Mouse (Mus musculus) granulocyte monocyte progenitor cell, adult 5-6 weeks (primary cell): Measurements from ENCODE around the gene Atp2c1. TPM values are rescaled to one million over a fixed set of nuclear protein-coding genes. Genes with fewer than 3 reads are reported as not detected.

Experiments used
- ATAC-seq: replicated peaks from 2 replicates; pipeline ENCODE4 v1.8.0; 2016; ENCODE audit warnings: mild to moderate bottlenecking, moderate TSS enrichment, inconsistent platforms; ENCODE audit not compliant: poor library complexity, severe bottlenecking
- total RNA-seq, 2 experiments: library from RNA; stranded (forward) in 1 of 2; stranded (reverse) in 1 of 2; fragments of 200-712, 200-1000 nt in 1 of 2; fragments of >200 nt in 1 of 2; fragmentation: Nextera tagmentation in 1 of 2; gene quantifications; 2 replicates each; pipeline ENCODE4 v1.2.3; 2014 to 2017

Gene Atp2c1
- total RNA-seq, 2 experiments from 2014 or later = 14.9 to 47.3 TPM

DNA sequence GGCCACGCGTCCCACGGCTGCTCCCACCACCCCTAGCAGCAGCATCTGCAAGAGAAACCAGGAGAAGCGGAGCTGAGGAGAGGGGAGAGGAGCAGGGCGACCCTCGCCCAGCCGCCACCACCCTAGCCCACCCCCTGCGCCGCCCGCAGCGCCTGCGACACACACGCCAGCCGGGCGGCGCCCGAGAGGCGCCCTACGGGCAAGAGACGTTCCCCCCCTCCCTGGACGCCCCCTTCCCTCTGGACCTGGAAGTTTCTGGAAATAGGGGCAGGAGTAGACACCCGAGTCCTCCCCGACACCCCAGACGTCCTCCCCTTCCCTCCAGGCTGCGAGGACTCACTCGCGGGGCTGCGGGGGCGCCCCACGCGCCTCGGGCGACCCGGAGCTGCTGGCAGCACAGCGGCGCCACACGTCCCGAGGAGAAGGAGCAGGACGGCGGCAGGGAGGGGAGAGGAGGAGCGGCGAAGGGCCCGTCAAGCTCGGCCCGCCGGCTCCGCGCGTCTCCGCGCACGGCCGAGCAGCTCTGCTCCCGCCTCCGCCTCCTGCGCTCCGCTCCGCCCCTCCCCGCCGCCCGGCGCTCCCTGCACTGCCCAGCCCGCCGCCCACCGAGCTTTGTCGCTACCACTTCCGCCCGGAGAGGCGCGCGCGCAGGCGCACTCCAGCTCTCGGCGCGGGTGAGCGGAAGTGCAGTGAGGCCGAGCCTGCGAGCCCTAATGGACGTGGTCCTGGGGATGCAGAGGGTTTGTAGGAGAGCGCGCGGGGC is 32.4 kb downstream of the Atp2c1 start:
- ATAC-seq = peak; percentile 89

DNA sequence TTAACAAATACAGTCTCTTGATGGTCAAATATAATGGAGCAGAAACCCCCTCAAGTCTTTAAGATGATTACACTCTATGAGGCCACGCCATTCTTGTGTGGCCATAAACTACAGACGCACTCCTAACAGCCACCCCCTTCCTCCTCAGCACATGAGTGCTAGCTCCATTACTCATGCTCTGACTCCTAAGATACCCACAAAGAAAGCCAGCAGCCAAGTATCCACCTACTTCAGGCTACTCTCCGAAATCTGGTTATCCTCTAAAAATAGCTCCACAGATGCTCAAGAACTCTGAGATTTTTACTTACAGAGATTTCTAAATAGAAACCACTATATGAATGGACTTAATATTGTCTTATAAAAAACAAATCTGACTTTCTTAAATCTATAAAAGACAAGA is 34.4 kb downstream of the Atp2c1 start:
- no peak for ATAC-seq

DNA sequence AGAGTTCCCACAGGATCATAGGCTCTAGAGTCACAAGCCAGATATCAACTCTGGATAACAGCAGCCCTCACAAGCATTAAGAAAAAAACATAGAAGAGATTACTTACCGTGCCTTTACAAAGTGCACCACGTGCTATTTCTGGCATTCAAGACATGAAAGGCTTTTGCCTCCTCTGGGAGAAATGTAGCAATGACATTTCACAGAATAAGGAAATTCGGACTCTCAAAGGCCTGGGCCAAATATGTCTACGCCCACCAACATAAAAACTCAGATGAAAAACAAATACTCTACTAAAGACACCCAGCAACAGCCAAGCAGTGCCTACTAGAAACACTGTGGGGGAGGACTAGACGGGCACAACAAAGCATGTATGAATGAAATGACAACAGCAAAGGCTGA is 38.8 kb downstream of the Atp2c1 start:
- no peak for ATAC-seq

DNA sequence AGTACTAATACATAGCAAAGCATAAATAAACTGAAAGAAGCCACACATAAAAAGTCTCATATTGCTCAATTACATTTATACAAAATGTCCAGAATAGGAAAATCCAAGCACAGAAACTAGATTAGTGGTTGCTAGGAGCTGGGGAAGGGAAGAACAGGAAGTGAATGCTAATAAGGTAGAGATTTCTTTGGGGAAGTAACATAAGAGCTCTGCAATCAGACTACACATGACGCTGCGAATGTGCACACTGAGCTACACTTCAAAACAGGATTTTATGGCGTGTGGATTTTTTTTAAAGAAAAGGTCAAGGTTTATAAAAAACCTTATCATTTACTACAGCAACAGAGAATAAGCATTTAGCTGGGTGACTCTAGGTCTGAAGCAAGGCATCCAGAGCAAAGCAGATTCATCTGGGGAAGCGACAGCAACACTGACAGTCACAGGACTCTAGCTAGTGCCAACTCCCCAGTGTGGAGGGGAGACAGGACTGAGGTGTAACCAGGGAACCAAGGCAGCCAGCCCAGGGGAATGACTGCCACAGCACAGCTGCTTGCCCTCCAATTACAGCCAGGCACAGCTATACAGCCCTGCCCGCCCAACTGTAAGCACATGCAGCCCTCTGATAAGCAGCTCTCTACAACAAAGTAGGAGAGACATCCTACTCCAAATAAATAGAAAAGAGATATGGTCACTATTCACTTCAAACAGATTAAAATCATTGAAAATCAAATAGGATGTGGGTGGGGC is 42.6 kb downstream of the Atp2c1 start:
- peak; percentile 98 for ATAC-seq

DNA sequence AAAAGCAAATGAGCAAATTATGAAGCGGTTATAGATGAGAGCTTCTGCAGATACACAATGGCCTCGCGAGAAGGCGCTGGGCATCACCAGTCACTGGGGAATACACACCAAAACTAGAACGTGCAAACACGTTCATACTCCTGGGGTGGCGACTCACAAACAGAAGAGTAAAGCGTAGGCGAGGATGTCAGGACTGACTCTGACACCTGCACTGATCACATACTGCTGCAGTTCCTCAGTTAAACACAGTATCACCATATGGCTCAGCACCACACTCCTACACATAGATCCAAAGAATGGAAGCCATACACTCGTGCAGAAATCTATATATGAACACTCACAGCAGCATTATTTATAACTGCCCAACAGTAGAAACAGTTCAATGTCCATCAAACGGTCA is 43.2 kb downstream of the Atp2c1 start:
- ATAC-seq = no peak

DNA sequence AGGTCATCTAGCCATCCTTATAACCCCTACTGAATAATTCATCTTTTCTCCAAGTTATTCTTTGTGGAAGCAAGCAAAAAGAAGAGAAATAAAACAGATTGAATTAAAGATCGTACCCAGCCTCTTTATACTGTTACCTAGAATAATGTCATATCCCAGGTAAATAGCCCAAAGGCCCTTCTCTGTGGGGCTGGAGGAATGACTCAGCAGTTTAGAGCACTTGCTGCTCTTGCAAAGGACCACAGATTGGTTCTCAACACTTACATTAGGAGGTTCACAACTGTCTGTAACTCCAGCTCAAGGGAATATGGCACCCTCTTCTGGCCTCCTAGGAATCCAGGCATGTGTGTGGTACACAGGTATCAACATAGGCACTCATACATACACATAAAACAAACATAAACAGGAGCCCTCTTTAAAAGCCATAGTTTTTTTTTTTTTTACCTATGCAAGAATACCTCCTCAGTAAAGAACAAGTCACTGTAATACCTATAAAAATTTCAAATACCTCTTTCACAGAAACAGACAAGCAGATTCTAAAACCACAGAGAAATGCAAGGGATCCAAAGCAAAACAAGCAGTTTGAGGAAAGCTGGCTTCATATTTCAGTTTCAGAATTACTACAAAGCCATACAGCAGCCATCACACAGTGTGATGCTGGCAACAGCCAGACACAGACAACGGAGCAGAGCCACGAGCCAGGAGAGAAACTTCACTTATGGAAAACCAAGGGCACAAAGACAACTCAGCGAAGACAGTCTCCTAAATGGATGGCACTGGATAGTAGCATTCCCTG is 44.2 kb downstream of the Atp2c1 start:
- ATAC-seq = no peak

DNA sequence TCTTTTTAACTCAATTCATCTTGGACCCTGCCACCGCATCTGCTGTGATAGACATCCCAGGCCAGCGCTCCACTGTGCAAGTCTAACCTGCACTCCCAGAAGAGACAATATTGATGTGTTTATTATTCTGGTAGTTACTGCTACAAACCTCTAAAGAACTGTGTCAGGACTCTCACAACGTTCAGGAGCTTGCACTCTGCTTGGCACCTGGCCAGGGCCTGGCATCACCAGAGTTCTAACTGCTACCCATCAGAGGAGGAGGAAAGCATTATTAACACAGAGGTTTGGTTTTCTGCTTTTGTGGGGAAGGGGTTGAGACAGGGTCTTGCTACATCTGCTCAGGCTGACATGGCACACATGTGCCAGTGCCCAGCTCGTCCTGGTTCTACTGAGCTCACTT is 45.0 kb downstream of the Atp2c1 start:
- no peak for ATAC-seq

DNA sequence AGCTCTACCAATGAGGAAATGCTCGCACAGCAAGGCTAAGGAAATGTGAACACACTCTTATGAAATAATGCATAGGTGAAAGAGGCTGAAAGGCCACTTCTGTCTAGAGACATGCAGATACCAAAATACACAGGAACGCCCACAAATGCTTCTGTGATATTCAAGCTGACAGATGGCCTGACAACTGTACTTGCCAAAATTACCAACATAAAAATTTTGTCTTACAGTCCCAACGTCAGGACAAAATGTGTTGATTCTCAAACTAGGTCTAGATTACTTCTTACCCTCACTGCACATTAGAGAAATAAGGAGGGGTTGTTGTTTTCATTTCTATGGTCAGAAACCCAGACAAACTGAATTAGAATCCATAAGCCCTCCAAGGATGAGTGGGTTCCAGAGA is 51.0 kb downstream of the Atp2c1 start:
- ATAC-seq = 0 out of 2 replicates have a peak, but pooled peaks have one; percentile 42

DNA sequence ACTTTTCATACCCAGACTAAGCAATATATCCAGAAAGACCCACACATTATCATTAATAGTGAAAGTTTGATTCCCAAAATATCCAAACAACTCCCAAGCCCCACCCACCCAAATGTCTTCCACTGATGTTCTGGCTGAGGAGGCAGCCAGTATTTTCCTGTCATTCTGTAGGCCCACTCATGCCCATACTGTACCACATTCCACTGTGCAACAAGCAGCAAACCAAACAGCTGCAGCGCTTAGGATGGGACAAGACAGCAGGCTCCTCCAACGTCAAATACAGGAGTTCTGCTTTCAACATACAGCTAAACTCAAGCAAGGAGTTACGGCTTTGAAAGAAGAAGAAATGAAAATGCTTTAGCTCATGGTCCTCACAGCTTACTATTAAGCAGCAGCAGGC is 52.2 kb downstream of the Atp2c1 start:
- ATAC-seq = no peak

DNA sequence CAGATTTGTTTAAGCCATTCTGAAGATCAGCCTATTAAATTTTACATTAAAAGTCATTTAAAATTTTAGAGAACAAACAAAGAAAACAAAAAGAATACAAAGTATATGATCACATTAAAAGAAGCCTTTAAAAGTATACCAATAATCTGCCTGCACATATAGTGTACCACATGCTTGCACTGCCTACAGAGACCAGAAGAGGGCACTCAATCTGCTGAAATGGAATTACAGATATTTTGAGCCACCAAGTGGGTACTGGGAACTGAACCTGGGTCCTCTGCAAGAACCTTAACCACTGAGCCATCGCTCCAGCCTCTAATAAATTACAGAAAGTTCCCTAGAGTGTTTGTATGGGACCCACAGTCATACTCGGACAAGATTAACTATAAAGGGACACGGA is 59.3 kb downstream of the Atp2c1 start:
- no peak; the same call in 1 of the 2 replicates for ATAC-seq

DNA sequence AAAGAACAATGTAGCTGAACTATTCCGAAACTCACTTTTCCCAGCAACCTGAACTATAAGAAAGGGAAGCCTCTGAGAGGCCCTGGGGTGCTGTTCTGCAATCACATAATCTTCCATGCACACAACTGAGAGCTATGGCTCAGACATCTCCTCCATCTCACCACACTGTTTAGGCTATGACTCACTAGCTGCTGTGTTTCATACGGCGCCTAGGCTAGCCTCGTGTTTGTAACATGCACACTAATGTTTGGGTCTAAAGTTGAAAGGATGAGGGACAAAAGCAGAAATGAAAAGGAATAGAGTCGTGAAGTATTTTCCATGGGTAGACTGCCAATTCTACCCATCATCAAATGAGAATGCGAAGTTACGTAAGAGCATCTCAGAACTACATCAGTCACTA is 65.6 kb downstream of the Atp2c1 start:
- ATAC-seq = no peak

DNA sequence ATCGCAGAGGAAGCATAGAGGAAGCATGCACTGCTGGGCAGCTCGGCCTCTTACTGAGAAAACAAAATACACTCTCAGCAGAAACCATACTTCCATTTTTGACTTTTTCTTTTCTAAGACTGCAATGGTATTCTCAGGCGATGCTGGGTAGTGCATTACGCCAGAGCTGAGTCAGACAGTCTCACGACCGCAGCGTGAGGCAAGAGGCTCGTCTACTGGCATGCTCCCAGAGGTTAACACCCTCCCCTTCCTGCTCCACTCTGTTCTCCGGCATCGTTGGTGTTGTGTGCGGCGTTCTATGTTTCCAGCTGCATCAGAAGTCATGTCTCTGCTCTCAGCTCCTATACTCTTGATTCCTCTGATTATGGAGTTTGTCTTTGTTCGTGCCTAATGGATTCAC is 68.1 kb downstream of the Atp2c1 start:
- ATAC-seq = peak; percentile 98

DNA sequence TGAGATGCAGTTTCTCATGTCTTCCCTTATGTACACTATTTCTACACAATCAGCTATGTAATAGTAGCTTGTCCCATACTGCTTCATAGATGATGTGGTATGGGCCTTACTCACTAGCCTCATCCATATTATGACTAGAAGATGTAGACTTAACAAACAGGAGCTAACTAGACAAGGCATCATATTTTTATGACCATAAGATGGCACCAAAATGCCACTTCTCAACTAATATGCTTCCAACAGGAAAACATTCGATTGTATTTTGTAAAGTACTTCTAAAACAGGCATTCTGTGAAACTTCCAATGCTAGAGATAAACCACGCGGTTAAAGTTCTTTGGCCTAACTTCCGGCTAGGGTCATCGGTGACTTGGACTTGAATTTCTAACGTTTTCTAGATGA is 118.6 kb downstream of the Atp2c1 start:
- no peak for ATAC-seq

DNA sequence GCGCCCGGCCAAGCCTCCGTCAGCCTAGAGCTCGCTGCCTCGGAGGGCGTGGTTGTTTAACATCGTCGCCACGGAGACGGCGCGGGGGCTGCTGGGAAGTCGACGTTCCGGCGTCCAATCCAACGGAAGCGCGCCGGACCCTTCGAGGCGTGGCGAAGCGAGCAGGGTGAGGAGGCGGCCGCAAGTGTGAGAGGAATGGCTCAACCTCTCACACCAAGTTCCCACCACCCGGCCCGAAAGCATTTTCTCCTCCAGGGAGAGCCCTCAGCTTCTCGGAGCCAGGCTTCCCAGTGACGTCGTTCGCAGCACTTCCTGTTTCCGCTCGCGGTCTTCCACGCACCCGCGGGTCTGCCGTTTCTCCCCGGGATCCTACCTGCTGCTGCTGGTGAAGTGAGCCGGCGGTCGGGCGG is 131.9 kb downstream of the Atp2c1 start, which contains the start of the genes Aste1 and Nek11:
TSS of gene Aste1 (plus strand) at position 175 of the 410 bp plus-strand sequence.
TSS of gene Nek11 (minus strand) at position 307 of the 410 bp plus-strand sequence.
- ATAC-seq = peak; percentile 99

DNA sequence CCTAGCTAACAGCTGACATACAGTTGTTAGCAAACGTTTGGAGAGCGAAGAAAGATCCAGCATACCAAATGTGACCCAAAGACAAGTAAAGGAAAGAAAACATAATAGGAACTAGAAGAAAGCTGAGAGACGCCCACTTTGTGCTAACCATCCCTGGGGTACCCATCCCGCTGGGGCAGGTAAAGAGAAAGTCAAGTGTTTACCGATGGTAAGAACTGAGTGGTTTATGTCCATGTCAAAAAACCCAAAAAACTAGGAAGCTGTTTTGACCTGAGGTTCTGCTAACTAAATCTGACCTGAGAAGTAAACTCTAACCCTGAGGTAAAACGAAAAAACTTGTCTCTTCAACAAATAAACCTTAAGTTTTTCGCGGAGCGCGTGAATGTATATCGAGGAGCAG is 132.4 kb downstream of the Atp2c1 start:
- ATAC-seq = no peak

DNA sequence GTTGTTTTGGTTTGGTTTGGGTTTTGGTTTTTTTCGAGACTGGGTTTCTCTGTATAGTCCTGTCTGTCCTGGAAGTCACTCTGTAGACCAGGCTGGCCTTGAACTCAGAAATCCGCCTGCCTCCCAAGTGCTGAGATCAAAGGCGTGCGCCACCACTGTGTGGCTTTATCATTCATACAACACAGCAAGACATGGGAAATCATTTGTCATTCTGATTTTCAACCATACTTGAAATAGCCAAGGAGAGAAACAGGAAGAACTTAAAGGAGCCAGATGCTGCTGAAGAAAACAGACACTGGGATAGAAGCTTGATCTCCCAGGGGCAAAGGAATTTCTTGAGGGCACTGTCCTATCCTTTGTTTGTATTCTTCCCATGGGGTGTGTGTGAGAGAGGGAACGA is 136.5 kb downstream of the Atp2c1 start:
- ATAC-seq = no peak

DNA sequence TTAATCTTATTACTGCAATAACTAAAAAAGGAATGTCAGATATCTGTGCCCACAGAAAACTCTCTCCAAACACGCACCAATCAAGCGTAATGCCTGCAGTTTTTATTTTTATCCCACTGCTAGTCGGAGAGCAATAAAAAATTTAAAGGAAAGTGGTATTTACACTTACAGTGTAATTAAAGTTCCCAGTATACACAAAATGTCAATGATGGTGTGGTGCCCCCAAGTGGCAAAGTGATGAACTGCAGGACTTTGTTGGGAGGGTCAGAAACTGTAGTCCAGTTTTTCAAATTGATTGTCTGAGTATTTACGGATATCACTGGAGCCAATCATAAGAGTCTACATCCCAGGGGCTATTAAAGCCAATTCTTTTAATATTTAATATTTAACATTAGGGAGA is 137.8 kb downstream of the Atp2c1 start:
- peak; percentile 82 for ATAC-seq

DNA sequence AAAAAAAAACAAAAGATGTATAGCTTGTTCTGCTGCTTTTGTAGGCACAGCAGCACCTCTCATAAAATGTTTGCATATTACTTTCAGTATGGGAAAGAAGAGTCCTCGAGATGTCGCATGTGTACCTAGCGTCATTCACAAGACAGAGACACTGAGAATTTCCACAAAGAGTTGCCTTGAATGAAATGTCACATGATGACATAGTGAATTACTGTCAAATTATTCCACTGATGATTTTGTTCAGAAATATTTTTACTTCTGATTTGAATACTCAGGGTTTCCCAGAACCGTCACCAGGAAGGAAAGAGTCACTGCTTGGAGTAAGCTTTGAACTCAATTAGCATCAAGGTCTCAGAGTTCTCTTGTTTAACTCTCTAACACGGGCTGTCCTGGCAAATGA is 139.7 kb downstream of the Atp2c1 start:
- no peak for ATAC-seq

DNA sequence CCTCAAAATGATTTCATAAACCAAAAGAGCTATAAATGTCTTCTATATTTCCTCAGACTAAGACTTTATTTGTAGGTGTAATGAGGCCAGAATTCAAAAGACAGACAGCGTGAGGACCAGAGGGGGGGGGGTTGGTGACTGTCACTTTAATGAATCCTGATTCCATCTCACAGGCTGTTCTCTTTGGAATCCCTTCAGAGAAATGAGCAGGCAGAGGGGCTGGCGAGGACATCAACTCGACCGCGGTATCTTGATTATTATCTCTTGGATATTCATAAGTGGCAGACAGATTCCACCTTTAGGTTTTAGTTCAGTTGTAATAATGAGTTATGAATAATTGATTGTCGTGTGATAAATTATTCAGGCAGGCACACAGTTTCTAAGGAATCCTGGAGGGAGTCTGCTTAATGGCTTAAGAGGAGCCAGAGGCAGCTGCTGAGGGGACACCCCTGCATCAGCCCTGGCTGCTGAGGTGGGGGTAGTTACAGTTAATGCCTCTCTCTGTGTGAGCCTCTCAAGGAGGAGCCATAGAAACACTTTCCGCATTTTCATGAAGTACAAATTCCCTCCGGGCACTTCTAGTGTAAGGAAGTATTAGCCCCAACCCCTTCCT is 147.5 kb downstream of the Atp2c1 start:
- ATAC-seq = no peak

DNA sequence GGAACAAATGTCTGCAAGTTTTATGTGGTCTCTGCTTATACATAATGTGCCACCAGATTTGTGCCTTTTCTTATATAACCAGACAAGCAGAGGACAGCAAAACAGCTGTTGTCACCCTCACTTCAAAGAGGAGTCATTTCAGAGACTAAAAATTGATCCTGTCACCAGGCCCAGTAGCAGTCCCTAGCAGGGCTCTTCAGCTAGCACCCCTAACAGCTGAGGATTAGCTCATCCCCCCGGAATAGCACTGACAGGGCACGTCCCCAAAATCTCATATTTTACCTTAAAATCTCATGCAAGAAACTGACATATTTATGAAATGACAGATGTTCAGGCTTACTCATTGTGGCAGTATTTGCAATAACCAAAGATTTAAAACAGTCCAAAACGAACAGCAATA is 149.5 kb downstream of the Atp2c1 start:
- no peak for ATAC-seq
